Mouse (Mus musculus): ENCODE measurements around the gene Grik2. TPM values are rescaled to one million over a fixed set of nuclear protein-coding genes. Genes with fewer than 3 reads are reported as not detected.

The Grik2 gene
- total RNA-seq (2023) = not detected in 4 replicates

GRCm38 (mm10) chr10:49788381-49788906 lies at the start of gene Grik2:
Grik2 (minus strand) TSS chr10:49788766.

